Mouse (Mus musculus) kidney, adult 2 months (tissue): ENCODE results near the gene Maff.

Experiments used
- CTCF ChIP-seq: fragments of 200-500 bp; conservative IDR thresholded peaks from 2 replicates; pipeline ENCODE4 v1.5.1; 2011; ENCODE audit warnings: low read depth, mild to moderate bottlenecking, control low read depth, low read length, moderate library complexity, mixed read lengths; ENCODE audit not compliant: insufficient read depth, insufficient read length
- POLR2A ChIP-seq: fragments of 200-500 bp; IDR thresholded peaks from one replicate; pipeline ENCODE4 v1.6.1; 2011; ENCODE audit warnings: low read depth, low read length, control low read depth

DNA sequence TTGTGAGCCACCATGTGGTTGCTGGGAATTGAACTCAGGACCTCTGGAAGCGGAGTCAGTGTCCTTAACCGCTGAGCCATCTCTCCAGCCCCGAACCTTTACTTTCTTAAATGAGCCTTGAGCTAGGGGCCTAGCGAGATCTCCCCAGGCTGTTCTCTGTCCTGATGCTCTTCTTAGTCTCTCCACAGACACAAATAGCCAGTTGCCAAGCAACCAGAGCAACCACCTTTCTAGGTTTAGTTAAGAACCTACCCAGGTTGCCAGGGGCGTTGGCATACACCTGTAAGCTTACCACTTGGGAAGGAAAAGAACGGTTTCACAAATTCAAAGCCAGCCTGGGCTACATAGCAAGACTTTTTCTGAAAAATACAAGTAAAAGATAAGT is 16.4 kb upstream of the Maff start:
- no peak for TF ChIP-seq POLR2A
- no peak for TF ChIP-seq CTCF
